Mouse (Mus musculus) E14TG2a.4 (cell line): ENCODE data around the gene Trim59.

ENCODE experiments used
- CTCF ChIP-seq: conservative IDR thresholded peaks from 2 replicates; pipeline ENCODE4 v1.5.1; 2014; ENCODE audit warnings: low read length
- NANOG ChIP-seq: IDR thresholded peaks from 2 replicates; pipeline ENCODE4 v1.6.1; 2014; ENCODE audit warnings: borderline replicate concordance, low read length, mixed read lengths
- POU5F1 ChIP-seq: IDR thresholded peaks from 2 replicates; pipeline ENCODE4 v1.6.1; 2014; ENCODE audit warnings: low read length, borderline replicate concordance

- TF ChIP-seq CTCF (no peak), POU5F1 (no peak), NANOG (no peak)
These were observed 16.1 kb upstream of the Trim59 start for GRCm38 (mm10) chr3:69060672-69061071.
